Comparison of ENCODE assay signal across 8 mouse cellular contexts in genomic region chr5:24586547-24587199, GRCm38 (mm10). TPM values are rescaled to one million over a fixed set of nuclear protein-coding genes. Genes with fewer than 3 reads are reported as not detected.
DNase-seq lines count a peak whose midpoint lies in the region; ATAC-seq and TF ChIP-seq lines count a peak whose summit lies in the region.

Chpf2 (plus strand) TSS chr5:24586741.

- TF ChIP-seq POLR2A in limb, embryonic 14.5 days (IDR thresholded peaks at IDR 0.05; ENCODE audit: borderline replicate concordance, extremely low read depth, insufficient read depth, insufficient read length) = peak; percentile 85; the same call in 1 of the 2 replicates

- H3K9me3 ChIP-seq in embryonic facial prominence, embryonic 10.5 days = no peaks in the 10 kb centered on the region
- H3K9me3 ChIP-seq in limb, embryonic 14.5 days (ENCODE audit: control insufficient read depth, low read length) = no peaks in the 10 kb centered on the region
- no peaks in the 10 kb centered on the region for H3K9me3 ChIP-seq in midbrain, embryonic 16.5 days (replicated peaks; ENCODE audit: control insufficient read depth, low read length, poor library complexity, severe bottlenecking)

- ATAC-seq in limb, embryonic 14.5 days (ENCODE audit: low FRiP score, low read depth) = peak; percentile 90
- ATAC-seq in midbrain, embryonic 16.5 days = peak; percentile 94

- peaks cover 9% of the 10 kb centered on the region for H3K27me3 ChIP-seq in embryonic facial prominence, embryonic 10.5 days (replicated peaks; ENCODE audit: low read depth, poor library complexity, severe bottlenecking)
- H3K27me3 ChIP-seq in limb, embryonic 14.5 days (ENCODE audit: control insufficient read depth, insufficient read depth, low read length) = no peaks in the 10 kb centered on the region
- H3K27me3 ChIP-seq in midbrain, embryonic 16.5 days (ENCODE audit: control insufficient read depth, insufficient read depth, low read depth, low read length) = no peaks in the 10 kb centered on the region

- H3K27ac ChIP-seq in embryonic facial prominence, embryonic 10.5 days (replicated peaks) = peak within 1 kb of the TSS; percentile 86
- 0 out of 2 replicates have a peak within 1 kb of the TSS, but pooled peaks have one; percentile 61 for H3K27ac ChIP-seq in limb, embryonic 14.5 days (replicated peaks; ENCODE audit: low read depth, low read length)
- H3K27ac ChIP-seq in midbrain, embryonic 16.5 days (ENCODE audit: low read length) = peak within 1 kb of the TSS; percentile 84

- peak within 1 kb of the TSS; percentile 75 for H3K9ac ChIP-seq in limb, embryonic 14.5 days (ENCODE audit: low read depth, low read length, severe bottlenecking)
- H3K9ac ChIP-seq in midbrain, embryonic 16.5 days (ENCODE audit: low read depth, low read length) = peak within 1 kb of the TSS; percentile 90

- H3K4me1 ChIP-seq in embryonic facial prominence, embryonic 10.5 days = peaks cover 36% of the 10 kb centered on the region
- H3K4me1 ChIP-seq in limb, embryonic 14.5 days (ENCODE audit: control insufficient read depth, insufficient read depth, low read length) = peaks cover 16% of the 10 kb centered on the region
- H3K4me1 ChIP-seq in midbrain, embryonic 16.5 days (ENCODE audit: control insufficient read depth, insufficient read depth, low read length) = peaks cover 17% of the 10 kb centered on the region

- peak within 1 kb of the TSS; percentile 95 for H3K4me3 ChIP-seq in embryonic facial prominence, embryonic 10.5 days
- peak within 1 kb of the TSS; percentile 76 for H3K4me3 ChIP-seq in limb, embryonic 14.5 days (replicated peaks; ENCODE audit: low read length)
- H3K4me3 ChIP-seq in midbrain, embryonic 16.5 days (ENCODE audit: low read depth, low read length) = peak within 1 kb of the TSS; percentile 81

- DNase-seq in 416B (ENCODE audit: low read depth) = peak; percentile 89
- peak; percentile 90 for DNase-seq in adrenal gland, postnatal 10 days
- DNase-seq in embryonic facial prominence, embryonic 10.5 days (ENCODE audit: low spot score) = peak; percentile 91
- peak; percentile 99 for DNase-seq in heart, adult 11 months
- DNase-seq in kidney, adult 11 months = peak; percentile 74
- peak; percentile 88 for DNase-seq in limb, embryonic 14.5 days (ENCODE audit: low spot score)
- DNase-seq in spleen, postnatal 36 days (ENCODE audit: low spot score in 2 of 2) = peak; percentile 82 to 85

- H3K4me2 ChIP-seq in limb, embryonic 14.5 days (replicated peaks; ENCODE audit: low read depth, low read length, severe bottlenecking) = peak within 1 kb of the TSS; percentile 74
- H3K4me2 ChIP-seq in midbrain, embryonic 16.5 days (ENCODE audit: low read length) = peak within 1 kb of the TSS; percentile 84

- under 1% methylated on average over 43 of the region's 43 CpGs for WGBS in embryonic facial prominence, embryonic 10.5 days
- WGBS in limb, embryonic 14.5 days = 0% methylated on average over 28 of the region's 43 CpGs
- WGBS in midbrain, embryonic 16.5 days = under 1% methylated on average over 43 of the region's 43 CpGs

- H3K36me3 ChIP-seq in embryonic facial prominence, embryonic 10.5 days (replicated peaks) = peaks cover 37% of the 10 kb centered on the region
- peaks cover 34% of the 10 kb centered on the region for H3K36me3 ChIP-seq in limb, embryonic 14.5 days (ENCODE audit: control insufficient read depth, insufficient read depth, low read length)
- peaks cover 6% of the 10 kb centered on the region; the same call in 1 of the 2 replicates for H3K36me3 ChIP-seq in midbrain, embryonic 16.5 days (ENCODE audit: control insufficient read depth, insufficient read depth, low read length)

RNA-seq across cellular contexts. Expression of gene Chpf2, which starts in this region (rescaled TPM):
- 10 to 100 TPM; 35.4 to 46.3 TPM for total RNA-seq in adrenal gland, postnatal 10 days (2021)
- 14.8 and 19.6 TPM in 2 replicates for polyA plus RNA-seq in embryonic facial prominence, embryonic 10.5 days (2016; fragmentation: Nextera tagmentation; extraction: Ambion mirVana)
- 56.2 and 57.0 TPM in 2 replicates for polyA plus RNA-seq in limb, embryonic 14.5 days (2012; rRNA removed)
- 21.3 and 23.1 TPM in 2 replicates for polyA plus RNA-seq in limb, embryonic 14.5 days (2014; fragmentation: Nextera tagmentation; extraction: Ambion mirVana)
- 16.6 and 23.3 TPM in 2 replicates for polyA plus RNA-seq in midbrain, embryonic 16.5 days (2015; fragmentation: Nextera tagmentation; extraction: Ambion mirVana)

Comparison
In these comparisons a context has a peak if more than half of its experiments do, and no peak if none do; other contexts are left out.
1. Peak in every context shown above with its lines: DNase-seq, ATAC-seq, H3K4me3 ChIP-seq and H3K27ac ChIP-seq.